Mouse (Mus musculus) heart, embryonic 13.5 days (tissue): ENCODE data around the gene Creld2. TPM values are rescaled to one million over a fixed set of nuclear protein-coding genes. Genes with fewer than 3 reads are reported as not detected.

ENCODE experiments used
- ATAC-seq: fragments of 200-750 bp; cut with Nextera tagmentation; 2 replicates; pipeline ENCODE4 v1.8.0; 2017; ENCODE audit warnings: moderate TSS enrichment; ENCODE audit not compliant: insufficient number of reproducible peaks, low FRiP score, low TSS enrichment; ENCODE audit errors: extremely low read depth
- H3K27ac ChIP-seq: fragments of 300-500 bp; sonication (generic); replicated peaks from 2 replicates; pipeline ENCODE4 v1.5.1; 2015; ENCODE audit warnings: moderate library complexity, mild to moderate bottlenecking, inconsistent platforms
- H3K27me3 ChIP-seq: fragments of 300-500 bp; sonication (generic); replicated peaks from 2 replicates; pipeline ENCODE4 v1.6.1; 2015; ENCODE audit warnings: mild to moderate bottlenecking, inconsistent platforms
- H3K36me3 ChIP-seq: fragments of 300-500 bp; sonication (generic); 2 replicates; pipeline ENCODE4 v1.6.1; 2015; ENCODE audit warnings: mild to moderate bottlenecking, inconsistent platforms
- H3K4me1 ChIP-seq: fragments of 300-500 bp; sonication (generic); 2 replicates; pipeline ENCODE4 v1.6.1; 2015; ENCODE audit warnings: inconsistent platforms
- H3K4me2 ChIP-seq: fragments of 300-500 bp; sonication (generic); 2 replicates; pipeline ENCODE4 v1.6.1; 2015; ENCODE audit warnings: inconsistent platforms, mild to moderate bottlenecking, moderate library complexity
- H3K4me3 ChIP-seq: fragments of 300-500 bp; sonication (generic); 2 replicates; pipeline ENCODE4 v1.5.1; 2015; ENCODE audit warnings: moderate library complexity, mild to moderate bottlenecking, inconsistent platforms
- H3K9ac ChIP-seq: fragments of 300-500 bp; sonication (generic); 2 replicates; pipeline ENCODE4 v1.6.1; 2015; ENCODE audit warnings: inconsistent platforms, mild to moderate bottlenecking, moderate library complexity
- H3K9me3 ChIP-seq: fragments of 300-500 bp; sonication (generic); 2 replicates; pipeline ENCODE4 v1.6.1; 2016; ENCODE audit warnings: inconsistent platforms
- WGBS: fragments of 180-500 bp; shearing (Covaris S2); methylation state at CpG from one replicate; pipeline ENCODE4 v1.1.7; 2015; ENCODE audit warnings: mixed read lengths; 5-methylcytosine and 5-hydroxymethylcytosine counted together
- polyA plus RNA-seq: library from polyadenylated mRNA; unstranded; fragments of >200 nt; fragmentation: Nextera tagmentation; extraction: Ambion mirVana; gene quantifications from 2 replicates; pipeline ENCODE4 v1.2.1, GENCODE M21; 2015

The Creld2 gene
- polyA plus RNA-seq, 1 experiment from 2014 or later: 54.1 TPM

GRCm38 (mm10) chr15:88829791-88830440, 10.5 kb downstream of the Creld2 start:
- H3K9ac ChIP-seq: peak overlapping the region; percentile 11; the same call in 1 of the 2 replicates

GRCm38 (mm10) chr15:88830696-88831095, 11.2 kb downstream of the Creld2 start:
- H3K4me3 ChIP-seq: no peak overlapping the region
- peaks cover 11% of the 10 kb centered on the region for H3K36me3 ChIP-seq
- no peaks in the 10 kb centered on the region for H3K27me3 ChIP-seq
- 76% methylated on average over 5 of the region's 5 CpGs for WGBS
- no peak overlapping the region for H3K9ac ChIP-seq
- H3K9me3 ChIP-seq: no peaks in the 10 kb centered on the region
- no peak overlapping the region for H3K4me2 ChIP-seq
- no peak for ATAC-seq
- H3K27ac ChIP-seq: no peak overlapping the region
- peaks cover 47% of the 10 kb centered on the region for H3K4me1 ChIP-seq

More at GRCm38 (mm10) chr15:88829791-88830440, 10.5 kb downstream of the Creld2 start:
- WGBS: 54% methylated on average over 6 of the region's 6 CpGs
- H3K27me3 ChIP-seq: no peaks in the 10 kb centered on the region
- ATAC-seq: no peak
- H3K4me1 ChIP-seq: peaks cover 47% of the 10 kb centered on the region
- no peaks in the 10 kb centered on the region for H3K9me3 ChIP-seq
- H3K4me2 ChIP-seq: no peak overlapping the region
- 0 out of 2 replicates have a peak overlapping the region, but pooled peaks have one; percentile 39 for H3K27ac ChIP-seq
- peaks cover 19% of the 10 kb centered on the region for H3K36me3 ChIP-seq
- H3K4me3 ChIP-seq: no peak overlapping the region

DNA sequence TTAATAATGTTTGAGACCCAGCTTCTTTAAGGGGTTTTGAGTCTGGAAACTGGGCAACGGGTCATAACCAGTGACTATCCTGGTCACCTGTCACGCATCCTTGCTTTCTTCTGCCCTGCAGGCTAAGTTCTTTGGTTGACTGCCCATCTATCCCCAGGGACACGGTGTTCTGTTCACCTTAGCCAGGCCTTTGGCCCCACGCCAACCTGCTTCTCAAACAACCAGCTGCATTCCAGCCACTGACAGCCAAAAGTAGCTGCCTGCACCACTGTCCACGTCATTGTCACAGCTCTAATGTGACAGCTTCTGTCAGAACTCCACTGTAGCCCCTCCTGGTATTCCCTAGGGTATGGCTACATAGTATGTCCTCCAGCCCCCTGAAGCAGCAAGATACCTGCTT, 12.0 kb downstream of the Creld2 start:
- H3K27ac ChIP-seq: peak overlapping the region; percentile 87
- peaks cover 51% of the 10 kb centered on the region for H3K4me1 ChIP-seq
- H3K4me2 ChIP-seq: peak overlapping the region; percentile 2; the same call in 1 of the 2 replicates

GRCm38 (mm10) chr15:88832536-88832935, 13.1 kb downstream of the Creld2 start:
- no peak for ATAC-seq
- H3K9me3 ChIP-seq: no peaks in the 10 kb centered on the region
- H3K27me3 ChIP-seq: no peaks in the 10 kb centered on the region
- 77% methylated on average over 9 of the region's 9 CpGs for WGBS
- H3K9ac ChIP-seq: peak overlapping the region; percentile 35; the same call in 1 of the 2 replicates
- no peaks in the 10 kb centered on the region; the same call in 1 of the 2 replicates for H3K36me3 ChIP-seq
- no peak overlapping the region for H3K4me2 ChIP-seq
- peaks cover 62% of the 10 kb centered on the region for H3K4me1 ChIP-seq
- no peak overlapping the region for H3K4me3 ChIP-seq
- peak overlapping the region; percentile 87 for H3K27ac ChIP-seq

More for the DNA sequence above, 12.0 kb downstream of the Creld2 start:
- WGBS: 28% methylated on average over 5 of the region's 5 CpGs
- no peak for ATAC-seq
- Histone ChIP-seq H3K9ac (peak overlapping the region; percentile 33; the same call in 1 of the 2 replicates), H3K27me3 (no peaks in the 10 kb centered on the region), H3K4me3 (no peak overlapping the region), H3K9me3 (no peaks in the 10 kb centered on the region), H3K36me3 (peaks cover 4% of the 10 kb centered on the region)

DNA sequence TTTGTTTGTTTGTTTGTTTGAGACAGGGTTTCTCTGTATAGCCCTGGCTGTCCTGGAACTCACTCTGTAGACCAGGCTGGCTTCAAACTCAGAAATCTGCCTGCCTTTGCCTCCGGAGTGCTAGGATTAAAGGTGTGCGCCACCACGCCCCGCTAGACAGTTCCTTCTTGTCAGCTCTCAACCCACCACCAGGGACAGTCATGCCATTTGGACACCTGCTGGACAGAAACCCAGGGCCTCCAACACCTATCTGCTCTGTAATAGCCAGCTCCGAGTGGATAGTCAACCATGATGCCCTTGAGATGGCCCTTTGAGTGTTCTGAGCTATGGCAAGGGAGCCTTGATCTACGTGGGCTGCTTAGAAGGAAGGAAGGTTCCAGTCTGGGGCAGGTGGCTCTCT, 16.6 kb downstream of the Creld2 start:
- Histone ChIP-seq H3K27me3 (no peaks in the 10 kb centered on the region), H3K9ac (0 out of 2 replicates have a peak overlapping the region, but pooled peaks have one; percentile 83), H3K4me2 (0 out of 2 replicates have a peak overlapping the region, but pooled peaks have one; percentile 92), H3K36me3 (no peaks in the 10 kb centered on the region), H3K4me1 (peaks cover 66% of the 10 kb centered on the region), H3K9me3 (no peaks in the 10 kb centered on the region), H3K27ac (peak overlapping the region; percentile 88; the same call in 1 of the 2 replicates), H3K4me3 (no peak overlapping the region)
- ATAC-seq: no peak
- WGBS: 75% methylated on average over 6 of the region's 6 CpGs

DNA sequence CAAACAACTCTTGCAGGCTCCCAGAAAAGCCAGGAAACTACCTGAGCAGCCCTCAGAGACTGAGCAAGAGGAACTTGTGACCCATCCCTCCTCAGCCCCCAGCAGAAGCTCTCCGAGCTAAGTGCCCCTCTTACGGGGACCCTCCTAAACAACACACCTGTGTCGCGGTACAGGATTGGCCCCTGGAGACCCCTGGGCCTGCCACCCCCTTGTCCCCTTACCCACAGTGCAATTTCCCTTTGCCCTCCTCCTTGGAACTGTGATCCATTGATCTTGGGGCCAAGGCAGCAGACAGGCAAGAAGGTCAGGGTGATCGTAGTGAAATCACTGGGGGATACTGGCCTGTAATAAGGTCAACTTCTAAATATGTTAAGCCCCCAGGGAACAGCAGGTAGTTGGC, 17.1 kb downstream of the Creld2 start:
- WGBS: 65% methylated on average over 5 of the region's 5 CpGs
- no peak for ATAC-seq
- Histone ChIP-seq H3K9me3 (no peaks in the 10 kb centered on the region), H3K27me3 (no peaks in the 10 kb centered on the region), H3K4me1 (peaks cover 65% of the 10 kb centered on the region), H3K4me2 (peak overlapping the region; percentile 92), H3K27ac (peak overlapping the region; percentile 88), H3K4me3 (peak overlapping the region; percentile 63), H3K9ac (peak overlapping the region; percentile 83), H3K36me3 (no peaks in the 10 kb centered on the region)

- WGBS: under 1% methylated on average over 39 of the region's 39 CpGs
- H3K4me1 ChIP-seq: peaks cover 61% of the 10 kb centered on the region
Measured at GRCm38 (mm10) chr15:88837199-88837932, 17.9 kb downstream of the Creld2 start.

DNA sequence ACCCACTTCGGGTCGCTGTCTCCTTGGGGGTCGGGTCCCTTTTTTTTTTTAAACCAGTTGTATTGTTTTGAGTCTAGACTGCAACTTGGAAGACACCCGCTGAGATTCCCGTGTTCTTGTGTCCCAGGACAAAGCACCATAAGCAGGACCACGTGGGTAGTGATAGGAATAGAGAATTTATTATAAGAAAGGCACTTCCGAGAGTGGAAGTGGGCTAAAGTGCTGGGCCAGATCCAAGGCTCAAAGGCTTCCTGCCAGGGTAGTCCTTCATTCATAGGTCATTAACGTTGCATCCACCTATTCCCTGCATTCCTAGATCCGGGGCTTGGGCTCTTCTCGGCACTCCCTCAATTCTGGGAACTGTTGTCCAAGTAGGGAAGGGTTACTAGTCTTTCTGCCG, 18.5 kb downstream of the Creld2 start:
- WGBS: under 1% methylated on average over 11 of the region's 11 CpGs
- peak overlapping the region; percentile 63 for H3K4me3 ChIP-seq
- peak overlapping the region; percentile 92 for H3K4me2 ChIP-seq
- H3K9ac ChIP-seq: peak overlapping the region; percentile 83
- H3K36me3 ChIP-seq: no peaks in the 10 kb centered on the region
- peaks cover 59% of the 10 kb centered on the region for H3K4me1 ChIP-seq
- no peak for ATAC-seq
- no peaks in the 10 kb centered on the region for H3K9me3 ChIP-seq
- H3K27ac ChIP-seq: peak overlapping the region; percentile 88
- no peaks in the 10 kb centered on the region for H3K27me3 ChIP-seq

More at GRCm38 (mm10) chr15:88837199-88837932, 17.9 kb downstream of the Creld2 start:
- no peaks in the 10 kb centered on the region for H3K9me3 ChIP-seq
- no peaks in the 10 kb centered on the region for H3K36me3 ChIP-seq
- no peaks in the 10 kb centered on the region for H3K27me3 ChIP-seq
- peak overlapping the region; percentile 92 for H3K4me2 ChIP-seq
- peak; percentile 13; the same call in 1 of the 2 replicates for ATAC-seq
- H3K4me3 ChIP-seq: peak overlapping the region; percentile 63
- H3K9ac ChIP-seq: peak overlapping the region; percentile 83
- H3K27ac ChIP-seq: peak overlapping the region; percentile 88

DNA sequence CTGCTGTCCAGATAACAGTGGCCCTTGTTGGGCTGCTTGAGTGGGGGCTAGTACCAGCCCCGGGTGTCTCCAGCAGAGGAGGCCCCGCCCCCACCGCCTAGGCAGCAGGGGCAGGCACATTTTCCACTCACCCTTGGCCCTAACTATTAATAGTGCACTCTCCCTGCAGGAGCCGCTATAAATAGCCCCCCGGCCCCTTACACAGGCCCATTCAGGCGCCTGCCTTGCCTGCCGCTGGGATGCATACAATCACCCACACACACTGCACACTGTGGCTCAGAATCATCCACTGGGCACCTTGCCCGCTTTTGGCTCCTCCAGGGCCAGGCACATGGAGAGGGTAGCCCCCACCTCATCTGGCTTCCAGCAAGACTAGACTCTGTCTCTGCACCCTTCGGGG, 19.8 kb downstream of the Creld2 start:
- no peaks in the 10 kb centered on the region for H3K27me3 ChIP-seq
- peak overlapping the region; percentile 46 for H3K4me2 ChIP-seq
- WGBS: 11% methylated on average over 9 of the region's 9 CpGs
- peak overlapping the region; percentile 98 for H3K27ac ChIP-seq
- peaks cover 69% of the 10 kb centered on the region for H3K4me1 ChIP-seq
- H3K4me3 ChIP-seq: 0 out of 2 replicates have a peak overlapping the region, but pooled peaks have one; percentile 3
- peak overlapping the region; percentile 68 for H3K9ac ChIP-seq
- no peaks in the 10 kb centered on the region for H3K36me3 ChIP-seq
- peak; percentile 87 for ATAC-seq
- no peaks in the 10 kb centered on the region for H3K9me3 ChIP-seq

DNA sequence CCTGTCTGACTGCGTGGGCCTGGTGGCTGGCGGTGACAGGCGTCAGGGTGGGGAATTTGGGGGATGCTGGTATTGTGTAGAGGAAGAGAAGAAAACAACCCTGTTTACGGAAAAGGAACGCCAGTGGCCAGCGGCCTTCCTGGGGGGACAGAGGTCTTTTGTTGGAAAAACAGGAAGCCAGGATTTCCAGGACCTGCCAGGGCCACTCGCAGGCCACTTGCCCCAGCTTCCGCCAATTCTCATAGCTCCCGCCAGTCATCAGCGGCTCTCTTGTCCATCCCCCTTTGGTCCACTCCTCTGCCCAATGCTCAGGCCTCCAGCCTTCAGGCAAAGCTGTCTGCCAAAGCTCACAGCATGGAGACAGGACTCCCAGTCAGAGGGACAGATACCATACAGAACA, 20.7 kb downstream of the Creld2 start:
- Histone ChIP-seq H3K9ac (peak overlapping the region; percentile 68), H3K4me3 (no peak overlapping the region), H3K4me1 (peaks cover 69% of the 10 kb centered on the region), H3K27ac (peak overlapping the region; percentile 98), H3K4me2 (peak overlapping the region; percentile 35; the same call in 1 of the 2 replicates), H3K9me3 (no peaks in the 10 kb centered on the region), H3K36me3 (no peaks in the 10 kb centered on the region), H3K27me3 (no peaks in the 10 kb centered on the region)
- ATAC-seq: no peak
- 29% methylated on average over 10 of the region's 10 CpGs for WGBS

DNA sequence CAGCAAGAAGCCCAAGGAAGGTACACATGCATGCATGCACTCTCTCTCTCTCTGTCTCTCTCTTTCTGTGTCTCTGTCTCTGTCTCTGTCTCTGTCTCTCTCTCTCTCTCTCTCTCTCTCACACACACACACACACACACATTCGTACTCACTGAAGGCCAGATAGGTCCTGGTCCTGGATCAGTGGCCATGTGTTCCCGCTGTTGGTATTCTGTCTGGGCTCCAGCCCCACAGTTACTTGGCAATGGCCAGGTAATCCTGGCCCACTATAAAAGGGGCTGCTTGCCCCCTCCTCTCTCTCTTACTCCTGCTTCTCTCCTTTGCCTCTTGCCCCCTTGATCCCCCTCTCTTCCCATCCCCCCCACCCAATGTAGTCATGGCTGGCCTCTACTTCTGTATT, 21.7 kb downstream of the Creld2 start:
- Histone ChIP-seq H3K9ac (no peak overlapping the region), H3K36me3 (no peaks in the 10 kb centered on the region), H3K27me3 (no peaks in the 10 kb centered on the region), H3K4me1 (peaks cover 68% of the 10 kb centered on the region), H3K27ac (peak overlapping the region; percentile 39), H3K9me3 (no peaks in the 10 kb centered on the region), H3K4me2 (no peak overlapping the region), H3K4me3 (no peak overlapping the region)
- 86% methylated on average over 2 of the region's 2 CpGs for WGBS
- ATAC-seq: no peak
